Mouse (Mus musculus): ENCODE results near the gene Bcl2a1c. TPM values are rescaled to one million over a fixed set of nuclear protein-coding genes. Genes with fewer than 3 reads are reported as not detected.

Bcl2a1c gene
- polyA plus RNA-seq, 1 experiment from 2014 or later, result not detected

GRCm38 (mm10) chr9:114377168-114377567 is 47.2 kb downstream of the Bcl2a1c start:
- peaks cover 58% of the 10 kb centered on the region for H3K36me3 ChIP-seq
- WGBS, result 93% methylated on average over 10 of the region's 10 CpGs
- H3K4me2 ChIP-seq (replicated peaks), result no peak overlapping the region
- no peaks in the 10 kb centered on the region for H3K9me3 ChIP-seq (replicated peaks)
- H3K27me3 ChIP-seq, result no peaks in the 10 kb centered on the region
- no peak overlapping the region for H3K4me3 ChIP-seq (replicated peaks)
- no peak overlapping the region for H3K27ac ChIP-seq (replicated peaks)
- H3K4me1 ChIP-seq, result no peaks in the 10 kb centered on the region
- H3K9ac ChIP-seq, result no peak overlapping the region
- no peak for ATAC-seq (ENCODE audit: insufficient number of reproducible peaks, low FRiP score, low TSS enrichment, low read depth)

DNA sequence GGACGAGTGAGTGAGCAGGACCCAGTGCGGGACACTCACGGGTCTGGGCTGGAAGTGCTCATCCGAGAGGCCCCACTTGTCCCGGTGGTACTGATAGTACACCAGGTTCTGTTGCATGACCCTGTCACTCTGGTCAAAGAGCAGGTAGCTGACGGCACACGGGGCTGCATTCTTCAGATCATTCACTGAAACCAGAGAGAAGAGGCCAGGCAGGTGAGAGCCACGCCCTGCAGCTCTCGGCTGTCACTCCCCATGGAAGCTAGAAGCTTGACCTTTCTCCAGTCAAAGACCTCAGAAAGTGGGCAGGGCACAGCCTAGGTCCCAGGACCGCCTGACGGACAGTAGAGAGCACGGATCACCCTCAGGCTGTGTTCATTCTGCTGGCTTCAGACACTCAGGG is 49.9 kb downstream of the Bcl2a1c start:
- H3K9ac ChIP-seq, result no peak overlapping the region
- no peaks in the 10 kb centered on the region for H3K27me3 ChIP-seq
- H3K27ac ChIP-seq (replicated peaks), result no peak overlapping the region
- H3K4me1 ChIP-seq, result no peaks in the 10 kb centered on the region
- ATAC-seq (ENCODE audit: insufficient number of reproducible peaks, low FRiP score, low TSS enrichment, low read depth), result no peak
- H3K9me3 ChIP-seq (replicated peaks), result no peaks in the 10 kb centered on the region
- H3K4me2 ChIP-seq (replicated peaks), result no peak overlapping the region
- 83% methylated on average over 12 of the region's 12 CpGs for WGBS
- no peak overlapping the region for H3K4me3 ChIP-seq (replicated peaks)
- peaks cover 65% of the 10 kb centered on the region for H3K36me3 ChIP-seq

Other genes with a start within 250 kb of the Bcl2a1c start
- 198 and 204 TPM in 2 replicates for gene Crtap, start 60.5 kb downstream of the Bcl2a1c start, polyA plus RNA-seq (2015; fragmentation: Nextera tagmentation; extraction: Ambion mirVana)
- 35.7 and 37.3 TPM in 2 replicates for gene Glb1, start 70.9 kb downstream of the Bcl2a1c start, polyA plus RNA-seq (2015; fragmentation: Nextera tagmentation; extraction: Ambion mirVana)
- 10.6 and 10.9 TPM in 2 replicates for gene Tmppe, start 71.0 kb downstream of the Bcl2a1c start, polyA plus RNA-seq (2015; fragmentation: Nextera tagmentation; extraction: Ambion mirVana)
- 5.3 and 7.3 TPM in 2 replicates for gene Ccr4, start 174.8 kb downstream of the Bcl2a1c start, polyA plus RNA-seq (2015; fragmentation: Nextera tagmentation; extraction: Ambion mirVana)
- 3.0 and 3.9 TPM in 2 replicates for gene C130032M10Rik, start 185.6 kb downstream of the Bcl2a1c start, polyA plus RNA-seq (2015; fragmentation: Nextera tagmentation; extraction: Ambion mirVana)
- gene Trim71, start 234.2 kb downstream of the Bcl2a1c start, polyA plus RNA-seq (2015; fragmentation: Nextera tagmentation; extraction: Ambion mirVana), result 0.23 and 0.24 TPM in 2 replicates